Mouse (Mus musculus) brain, adult 2 months (tissue): Measurements from ENCODE around the gene Synpo2.

Experiments used
- DNase-seq: peaks from one replicate; pipeline ENCODE4 v3.0.0; 2011; ENCODE audit warnings: low read depth, low spot score

The Synpo2 gene

DNA sequence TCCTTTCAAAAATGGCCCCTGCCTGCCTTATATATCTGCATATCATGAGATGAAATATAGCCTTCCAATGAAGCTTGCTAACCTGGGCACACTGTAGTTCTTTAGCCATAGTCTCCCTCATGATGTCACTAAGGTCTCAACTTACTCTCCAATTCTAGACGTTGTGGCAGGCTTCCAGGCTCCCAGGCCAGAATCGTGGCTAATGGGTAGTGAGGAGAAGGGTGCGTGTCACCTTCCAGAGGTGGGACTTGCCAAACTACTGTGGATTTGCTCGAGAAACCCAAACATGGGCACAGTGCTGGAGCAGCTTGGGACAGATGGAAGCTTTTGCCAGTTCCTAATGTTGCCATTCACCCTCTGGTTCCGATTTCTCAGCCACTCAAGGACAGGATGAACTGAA, 69.5 kb downstream of the Synpo2 start:
- DNase-seq: no peak

DNA sequence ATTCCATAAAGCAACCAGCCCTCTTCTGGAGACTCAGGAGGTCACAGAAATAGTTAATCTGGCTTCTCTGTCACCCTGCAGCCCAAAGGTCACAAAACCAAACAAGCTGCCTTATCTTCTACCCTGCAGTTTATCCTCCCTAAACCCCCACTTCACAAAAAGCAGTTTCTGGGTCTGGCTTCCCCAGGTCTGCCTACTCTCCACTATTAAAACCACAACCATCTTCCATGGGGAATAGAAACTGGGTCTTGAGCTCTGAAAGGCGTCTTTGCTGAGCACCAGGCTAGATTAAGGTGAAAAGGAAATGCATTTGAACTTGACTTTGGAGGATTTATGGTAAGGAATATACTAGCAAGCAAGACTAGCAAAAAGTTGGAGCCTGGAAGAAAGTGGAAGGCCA, 71.8 kb downstream of the Synpo2 start:
- no peak for DNase-seq

DNA sequence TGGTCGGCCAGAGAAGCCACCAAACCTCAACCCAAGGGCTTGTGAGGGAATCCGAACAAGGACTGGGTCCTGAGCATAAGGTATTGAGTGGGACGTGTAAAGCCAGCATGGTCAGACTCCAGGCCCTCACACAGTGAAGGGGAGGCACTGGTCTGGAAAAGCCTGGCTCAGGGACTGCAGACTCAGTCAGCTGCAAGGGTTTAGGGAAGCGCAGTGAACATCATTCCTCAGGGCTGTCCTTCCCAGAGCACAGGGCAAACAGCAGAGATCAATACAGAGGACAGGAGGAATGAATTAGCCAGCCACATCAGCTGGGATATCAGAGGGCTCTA, 72.8 kb downstream of the Synpo2 start:
- DNase-seq: no peak

DNA sequence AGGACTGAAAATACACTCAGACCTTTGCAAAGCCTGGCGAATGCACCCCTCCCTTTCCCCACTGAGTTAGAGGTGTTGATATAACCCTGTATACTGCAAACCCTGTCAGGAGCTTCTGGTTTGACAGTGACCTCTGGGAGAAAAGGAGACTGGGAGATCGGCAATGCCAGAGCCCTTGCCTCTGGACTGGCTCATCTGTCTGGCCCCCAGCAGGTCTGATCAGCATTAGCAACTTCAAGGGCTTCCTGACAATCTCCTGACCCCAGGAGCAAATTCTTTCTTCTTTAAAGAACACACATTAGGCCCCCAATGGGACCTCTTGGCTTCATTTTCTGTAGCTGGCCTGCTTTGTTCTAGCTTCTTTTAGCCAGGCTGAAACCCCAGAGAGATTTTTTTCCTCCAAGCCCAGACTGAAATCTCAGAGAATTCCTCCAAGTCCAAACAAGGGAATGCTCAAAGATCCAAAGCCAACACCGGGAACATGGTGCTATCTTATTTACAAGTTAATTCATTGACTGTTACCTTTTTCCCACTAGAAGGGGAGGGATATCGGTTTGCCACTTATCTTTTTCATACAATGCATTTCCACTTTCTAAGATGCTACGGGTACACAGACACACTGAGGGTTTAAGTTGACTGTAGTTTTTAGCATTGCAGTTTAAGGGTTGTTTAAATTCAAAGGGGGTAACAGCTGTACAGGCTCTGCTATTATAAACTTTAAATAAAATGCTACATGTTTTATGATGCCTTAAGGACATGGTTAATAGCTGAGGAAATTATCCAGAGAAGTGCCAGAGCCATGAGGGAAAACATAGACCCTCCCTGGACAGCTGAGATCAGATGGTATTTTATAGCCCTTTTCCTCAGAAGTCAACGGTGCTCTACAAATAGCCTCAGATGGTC, 73.4 kb downstream of the Synpo2 start:
- DNase-seq: no peak

DNA sequence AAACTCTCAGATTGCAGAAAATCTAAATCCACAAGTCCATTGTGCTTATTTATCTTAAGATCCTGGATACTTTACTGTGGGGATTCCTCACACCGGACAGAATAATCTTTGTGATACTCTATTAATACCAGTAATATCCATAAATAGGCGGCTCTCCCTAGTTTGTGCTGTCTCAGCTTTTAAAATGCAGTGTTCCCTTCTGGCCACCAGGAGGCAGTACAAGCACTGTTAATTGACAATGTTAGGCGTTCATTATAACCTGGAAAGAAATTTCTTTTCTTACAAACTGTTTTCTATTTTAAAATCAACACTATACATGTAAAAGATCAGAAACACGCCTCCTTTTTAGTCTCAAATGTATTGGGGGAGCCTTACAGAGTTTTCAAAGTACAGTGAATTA, 75.2 kb downstream of the Synpo2 start:
- peak; percentile 46 for DNase-seq

DNA sequence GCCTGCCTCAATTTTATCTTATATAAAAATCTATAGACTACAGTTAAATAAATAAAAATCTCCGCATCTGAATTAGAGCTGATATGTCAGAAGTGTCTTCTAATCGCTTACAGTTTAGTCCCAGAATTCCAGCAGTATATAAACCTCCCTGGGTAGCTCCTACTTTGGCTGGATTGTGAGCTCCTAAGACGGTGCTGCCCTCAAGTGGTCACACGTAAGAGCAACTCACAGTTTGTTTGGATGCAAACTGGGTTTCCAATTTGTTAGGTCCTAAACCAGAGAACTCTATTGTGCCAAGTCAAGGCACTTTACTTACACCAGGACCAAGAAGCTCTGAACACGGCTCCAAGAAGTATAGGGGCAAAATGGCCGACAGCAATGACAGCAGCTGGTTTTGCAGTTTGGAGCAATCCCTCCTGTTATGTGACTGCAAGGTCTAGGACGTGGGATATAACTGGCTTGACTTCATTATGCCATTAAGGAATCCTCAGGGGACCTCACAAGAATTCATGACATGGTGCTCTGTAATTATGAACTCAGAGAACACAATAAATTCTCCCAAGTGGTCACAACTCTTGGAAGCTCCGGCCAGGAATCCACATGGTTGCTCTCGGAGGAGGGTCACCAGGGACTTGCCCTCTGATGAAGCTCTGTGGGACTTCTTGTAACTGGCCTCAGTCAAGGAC, 76.7 kb downstream of the Synpo2 start:
- peak; percentile 85 for DNase-seq

DNA sequence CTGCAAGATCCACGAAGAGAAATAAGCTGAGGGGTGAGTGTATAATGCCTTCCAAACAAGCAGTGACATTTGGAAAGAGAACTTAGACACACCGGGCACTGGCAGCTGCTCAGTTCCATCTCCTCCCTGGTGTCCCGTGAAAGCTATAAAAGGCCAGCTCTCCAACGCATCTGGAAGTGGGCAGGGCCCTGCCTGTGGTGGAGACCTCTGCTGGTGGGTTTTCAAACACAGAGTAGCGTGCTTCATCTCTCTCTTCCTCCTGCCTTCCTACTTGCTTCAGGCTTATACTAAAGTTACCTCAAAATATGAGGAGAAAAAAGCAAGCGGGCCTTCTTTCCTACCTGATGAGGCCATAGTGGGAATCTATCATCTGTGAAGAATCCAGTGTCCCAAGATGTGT, 77.4 kb downstream of the Synpo2 start:
- DNase-seq: peak; percentile 15

DNA sequence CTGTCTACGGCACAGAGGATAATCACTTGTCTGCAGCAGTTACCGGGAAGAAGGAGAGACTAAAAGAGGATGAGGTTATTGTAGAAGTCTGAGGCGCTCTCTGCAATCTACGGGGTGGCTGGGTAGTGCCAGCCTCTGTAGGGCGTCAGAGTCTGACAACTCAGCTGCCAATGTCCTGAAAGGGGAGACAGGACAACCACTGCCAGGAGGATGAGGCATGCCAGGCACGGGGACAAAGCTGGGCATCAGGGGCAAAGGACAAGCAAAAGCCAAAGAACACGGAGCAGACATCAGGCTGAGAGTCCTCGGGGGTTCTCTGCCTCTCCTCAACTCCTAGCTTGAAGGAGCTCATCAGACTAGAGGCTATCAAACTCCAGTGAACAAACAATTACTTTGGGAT, 82.6 kb downstream of the Synpo2 start:
- DNase-seq: no peak

DNA sequence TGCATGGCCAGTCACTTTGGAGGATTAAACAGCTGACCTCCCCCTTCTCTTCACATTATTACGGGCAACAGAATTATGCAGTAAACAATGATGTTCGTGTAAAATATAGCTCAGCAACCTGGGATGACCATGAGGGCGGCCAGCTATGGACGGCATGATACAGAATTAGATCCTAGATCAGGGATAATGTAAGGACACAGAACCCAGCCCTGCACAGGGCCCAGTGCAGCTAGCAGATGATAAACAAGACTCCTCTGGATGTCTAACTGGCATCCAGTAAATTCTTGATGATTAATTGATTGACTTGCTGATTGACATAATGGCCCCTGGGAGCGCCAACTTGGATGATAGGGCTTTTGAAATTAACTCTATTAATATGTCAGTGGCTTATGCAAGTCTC, 83.0 kb downstream of the Synpo2 start:
- no peak for DNase-seq

DNA sequence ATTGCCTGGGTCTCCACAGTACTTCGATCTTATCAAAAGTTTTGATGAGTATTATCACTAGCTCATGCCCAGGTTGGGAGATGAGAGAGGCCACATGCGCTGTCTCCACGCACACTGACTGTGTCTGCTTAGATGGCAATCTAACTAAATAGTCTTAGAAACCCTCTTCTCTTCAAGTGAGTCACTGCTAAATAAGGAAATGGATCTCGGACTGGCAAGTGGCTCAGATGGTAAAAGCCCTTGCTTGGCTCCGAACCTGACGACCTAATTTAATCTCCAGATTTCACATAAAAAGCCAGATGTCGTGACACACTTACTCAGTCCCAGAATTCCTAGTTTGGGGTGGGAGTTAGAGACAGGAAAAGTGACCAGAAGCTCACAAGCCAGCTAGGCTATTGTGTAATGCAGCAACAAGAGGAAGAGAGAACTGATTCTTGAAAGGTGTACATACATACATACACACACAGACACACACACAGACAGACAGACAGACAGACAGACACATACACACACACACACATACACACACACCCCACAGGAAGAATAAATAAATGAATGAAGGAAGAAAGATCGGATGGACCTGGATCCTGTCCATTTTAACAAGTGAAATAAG, 85.3 kb downstream of the Synpo2 start:
- DNase-seq: peak; percentile 59

DNA sequence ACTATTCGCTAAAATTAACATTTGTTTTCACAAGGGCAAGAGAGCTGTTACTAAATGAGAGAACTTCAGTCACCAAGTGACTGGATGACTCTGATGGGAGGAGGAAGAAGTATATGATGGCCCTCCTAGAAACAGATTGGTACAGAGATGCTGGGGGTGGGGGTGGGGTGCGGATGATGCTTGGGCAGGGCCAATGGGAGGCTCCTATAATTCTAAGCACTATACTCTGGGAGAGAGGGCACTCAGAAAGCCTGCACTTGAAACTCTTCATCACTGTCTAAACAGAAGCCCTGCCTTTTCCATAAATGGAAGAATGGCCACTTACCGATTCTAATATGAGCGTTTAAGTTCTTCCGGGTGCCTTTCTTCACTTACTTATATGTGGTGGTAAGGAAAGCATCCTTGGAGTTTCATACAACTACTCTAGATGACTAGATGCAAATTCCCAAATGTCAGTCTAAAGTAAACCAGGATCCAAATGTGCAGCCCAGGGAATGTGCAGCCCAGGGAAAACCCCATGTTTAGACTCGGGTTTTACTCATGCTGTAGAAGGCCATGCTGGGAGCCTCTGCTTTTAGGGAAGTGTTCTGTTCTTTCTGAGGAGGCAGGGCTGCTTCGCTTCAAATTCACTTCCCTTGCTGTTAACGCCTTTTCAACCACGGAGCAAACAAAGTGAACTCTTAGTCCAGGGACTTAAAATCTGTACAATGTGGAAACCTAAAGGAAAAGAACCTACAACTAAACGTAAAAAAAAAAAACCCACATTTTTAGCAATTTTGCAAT, 86.4 kb downstream of the Synpo2 start:
- peak; percentile 13 for DNase-seq

DNA sequence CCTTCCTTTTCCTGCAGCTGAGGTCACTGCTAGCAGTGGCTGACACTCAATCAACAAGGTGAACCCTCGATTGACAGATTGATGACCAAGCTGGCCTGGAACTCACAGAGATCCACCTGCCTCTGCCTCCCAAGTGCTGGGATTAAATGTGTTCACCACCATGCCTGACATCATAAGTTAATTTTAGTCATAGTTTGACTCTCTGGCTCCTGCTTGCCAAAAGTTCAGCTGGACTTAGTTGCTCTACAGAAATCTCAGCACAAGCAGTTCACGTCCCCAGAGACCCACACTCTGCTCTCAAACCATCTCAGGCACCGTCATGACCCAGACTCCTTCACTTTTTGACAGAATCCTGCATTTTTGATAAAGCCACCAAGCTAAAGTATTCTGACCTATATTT, 87.3 kb downstream of the Synpo2 start:
- DNase-seq: no peak

DNA sequence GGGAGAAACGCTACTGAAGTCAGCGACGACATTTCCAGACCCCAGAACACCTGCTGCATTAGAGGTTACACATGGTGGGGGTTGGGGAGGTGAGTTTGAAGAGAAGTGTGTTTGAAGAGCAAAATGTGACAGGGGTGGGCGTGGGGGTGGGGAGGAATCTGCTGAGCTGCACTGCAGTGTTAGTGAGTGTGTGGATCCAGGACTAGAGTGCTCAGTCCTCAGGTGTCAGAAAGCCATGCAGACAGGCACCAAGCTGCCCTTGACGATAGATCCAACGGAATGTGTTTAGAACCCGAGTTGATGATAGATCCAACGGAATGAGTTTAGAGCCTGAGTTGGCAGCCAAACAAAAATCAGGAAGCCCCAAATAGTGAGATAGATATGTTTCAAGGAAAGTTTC, 89.4 kb downstream of the Synpo2 start:
- DNase-seq: no peak

DNA sequence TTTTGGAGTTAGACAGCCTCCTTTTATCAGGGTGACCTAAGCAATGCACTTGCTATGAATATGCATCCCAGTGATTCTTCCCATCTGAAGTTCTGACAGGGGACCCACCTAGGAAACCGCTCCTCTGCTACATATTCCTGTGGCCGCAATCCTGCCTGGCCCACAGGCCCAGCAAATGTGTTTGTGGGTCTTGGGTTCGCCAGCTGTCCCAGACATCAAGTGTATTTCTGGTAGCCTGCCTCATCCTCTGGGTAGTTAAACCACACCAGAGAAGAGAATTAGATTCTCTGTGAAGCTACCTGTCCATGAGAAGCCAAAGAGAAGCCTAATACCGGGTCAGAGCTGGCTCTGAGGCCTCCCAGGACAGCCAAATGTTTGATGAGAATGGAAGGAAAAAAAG, 90.0 kb downstream of the Synpo2 start:
- DNase-seq: no peak

DNA sequence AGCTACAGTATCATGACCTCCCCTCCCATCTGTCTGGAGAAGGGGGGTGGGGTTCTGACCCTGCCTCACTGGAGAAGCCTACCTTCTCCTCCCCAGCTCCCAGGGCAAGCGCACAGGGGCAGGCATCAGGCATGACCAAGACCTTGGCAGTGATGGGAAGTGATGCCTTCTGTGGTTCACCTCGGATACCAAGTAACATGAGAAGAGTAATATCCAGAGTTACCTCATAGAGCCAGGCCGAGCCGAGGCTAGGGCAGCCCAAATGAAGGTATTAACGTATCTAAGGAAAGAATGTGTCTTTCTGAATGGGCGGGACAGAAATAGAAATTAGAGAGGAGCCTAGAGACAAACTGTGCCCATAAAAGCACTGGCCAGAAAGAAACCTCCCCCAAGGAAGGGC, 92.5 kb downstream of the Synpo2 start:
- no peak for DNase-seq

DNA sequence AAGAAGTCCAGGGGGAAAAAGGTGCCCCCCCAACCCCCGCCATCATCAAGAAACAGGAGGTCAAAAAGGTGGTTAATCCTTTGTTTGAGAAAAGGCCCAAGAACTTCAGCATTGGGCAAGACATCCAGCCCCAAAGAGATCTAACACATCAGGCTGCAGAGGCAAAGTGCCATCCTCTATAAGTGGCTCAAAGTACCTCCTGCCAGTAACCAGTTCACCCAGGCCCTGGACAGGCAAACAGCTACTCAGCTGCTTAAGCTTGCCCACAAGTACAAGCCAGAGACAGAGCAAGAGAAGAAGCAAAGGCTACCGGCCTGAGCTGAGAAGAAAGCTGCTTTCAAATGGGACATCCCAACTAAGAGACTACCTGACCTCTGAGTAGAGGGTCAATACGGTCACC, 93.7 kb downstream of the Synpo2 start:
- no peak for DNase-seq

DNA sequence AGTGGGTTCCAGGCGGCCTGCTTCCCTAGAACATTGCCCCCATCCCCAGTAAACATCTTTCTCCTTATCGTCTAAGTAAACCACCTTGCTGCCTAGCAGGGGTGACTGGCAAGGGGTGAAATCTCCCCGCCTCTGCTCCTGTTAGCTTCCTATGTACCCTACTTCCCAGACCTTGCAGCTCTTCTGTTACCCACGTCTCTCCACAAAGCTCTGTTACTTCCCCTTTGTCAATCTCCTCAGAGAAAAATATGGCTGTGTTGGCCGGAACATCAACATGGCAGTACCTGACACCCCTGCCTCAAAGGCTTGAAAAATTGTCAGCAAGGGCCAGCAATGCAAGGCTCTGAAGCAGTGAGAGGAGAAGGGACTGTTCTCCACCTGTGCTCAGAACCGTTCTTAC, 94.9 kb downstream of the Synpo2 start:
- DNase-seq: no peak

DNA sequence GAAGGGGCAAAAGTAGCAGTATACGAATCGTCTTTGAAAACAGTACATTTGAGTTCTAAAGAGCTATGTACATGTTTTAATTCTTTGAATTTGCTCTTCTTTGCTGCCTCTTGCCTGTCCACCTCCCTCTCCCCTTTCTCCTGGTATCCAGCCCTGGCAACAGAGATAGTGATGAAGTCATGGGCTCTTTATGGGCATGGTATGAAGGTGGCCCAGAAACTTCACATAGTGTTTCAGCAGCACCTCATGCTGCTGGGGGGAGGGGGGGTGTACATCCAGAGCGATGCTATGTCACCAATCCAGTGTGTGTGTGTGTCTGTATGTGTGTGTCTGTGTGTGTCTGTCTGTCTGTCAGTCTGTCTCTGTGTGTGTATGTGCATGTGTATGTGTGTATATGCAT, 95.8 kb downstream of the Synpo2 start:
- DNase-seq: no peak

DNA sequence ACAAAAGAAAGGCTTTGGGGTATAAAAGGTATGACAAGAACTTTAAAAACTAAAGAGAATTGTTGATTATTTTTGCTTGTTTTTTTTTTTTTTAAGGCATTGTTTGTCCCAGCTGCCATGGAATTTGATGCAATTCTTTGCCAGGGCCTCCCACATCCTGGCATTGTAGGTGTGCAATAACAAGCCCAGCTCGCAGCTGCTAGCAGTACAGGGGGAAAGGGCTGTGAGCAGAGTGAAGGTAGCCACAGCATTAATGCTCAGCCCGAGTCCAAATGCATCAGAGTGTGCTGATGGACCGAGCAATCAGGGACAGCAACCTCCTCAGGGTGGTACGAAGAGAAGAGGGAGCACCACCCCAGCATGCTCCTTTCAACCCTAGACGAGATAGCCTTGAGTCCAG, 96.3 kb downstream of the Synpo2 start:
- peak; percentile 12 for DNase-seq

DNA sequence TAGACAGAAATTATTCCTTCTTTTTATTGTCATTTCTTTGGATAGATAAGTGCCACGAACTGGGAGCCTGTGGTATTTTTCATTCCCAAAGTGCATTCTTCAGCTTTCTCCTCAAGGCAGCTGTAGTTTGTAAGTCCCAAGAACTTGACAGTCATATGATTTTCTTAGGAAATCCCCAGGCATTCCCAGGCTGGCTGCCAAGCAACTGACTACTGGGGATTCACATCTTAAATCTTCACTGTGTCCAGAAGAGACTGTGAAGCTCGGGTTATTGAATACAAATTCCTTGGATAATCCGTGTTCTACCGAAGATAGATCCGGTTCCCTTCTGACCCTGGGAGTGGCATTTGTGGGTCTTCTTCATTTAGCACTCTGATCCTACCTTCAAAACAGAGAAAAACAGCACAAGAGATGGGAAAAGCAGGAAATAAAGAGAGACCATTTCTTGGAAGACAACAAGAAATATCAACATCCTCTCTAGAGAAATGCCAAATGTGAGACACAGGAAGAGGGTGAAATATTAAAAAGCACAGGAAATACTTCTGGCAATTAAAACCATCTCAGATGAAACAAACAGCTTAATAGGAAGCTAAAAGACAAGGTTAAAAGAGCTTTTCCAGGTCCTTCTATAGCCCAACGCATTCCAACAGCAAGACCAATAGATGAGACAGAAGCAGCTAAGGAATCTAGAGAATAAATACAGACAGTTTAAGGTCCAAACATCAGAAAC, 97.5 kb downstream of the Synpo2 start:
- DNase-seq: peak; percentile 40

DNA sequence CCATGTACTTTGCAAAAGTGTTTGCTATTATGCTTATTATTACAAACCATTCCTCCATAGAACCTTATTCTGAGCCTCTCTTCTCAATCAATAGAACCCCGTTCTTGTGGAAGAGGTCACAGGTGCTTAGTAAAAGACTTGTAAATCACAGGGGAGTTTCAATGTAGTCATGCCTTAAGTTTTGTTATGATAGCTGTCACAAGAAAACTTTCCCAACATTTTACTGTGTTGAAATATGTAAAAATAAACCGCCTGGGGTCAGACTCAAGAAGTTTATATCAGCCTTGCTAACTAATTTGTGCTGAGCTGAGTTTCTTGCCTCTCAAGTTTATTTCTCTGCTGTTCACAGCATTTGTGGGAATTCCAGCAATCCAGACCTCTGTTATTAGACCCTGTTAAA, 103.8 kb downstream of the Synpo2 start:
- no peak for DNase-seq
